Mouse (Mus musculus) bone marrow, adult 2 months (tissue): Measurements from ENCODE around the gene Slc30a9.

Source experiments
- CTCF ChIP-seq: fragments of 200-500 bp; IDR thresholded peaks from 2 replicates; pipeline ENCODE4 v1.5.1; 2011; ENCODE audit warnings: low read length, control low read depth; ENCODE audit not compliant: control insufficient read depth, insufficient read depth
- POLR2A ChIP-seq: fragments of 200-500 bp; IDR thresholded peaks from 2 replicates; pipeline ENCODE4 v1.6.1; 2011; ENCODE audit warnings: low read depth, mild to moderate bottlenecking, control low read depth, low read length, borderline replicate concordance; ENCODE audit not compliant: control insufficient read depth

- TF ChIP-seq CTCF: no peak
- no peak for TF ChIP-seq POLR2A
Observed at GRCm38 (mm10) chr5:67300926-67301597, 5.7 kb upstream of the Slc30a9 start.
